Mouse (Mus musculus): ENCODE measurements around the gene Crat.

The Crat gene

DNA sequence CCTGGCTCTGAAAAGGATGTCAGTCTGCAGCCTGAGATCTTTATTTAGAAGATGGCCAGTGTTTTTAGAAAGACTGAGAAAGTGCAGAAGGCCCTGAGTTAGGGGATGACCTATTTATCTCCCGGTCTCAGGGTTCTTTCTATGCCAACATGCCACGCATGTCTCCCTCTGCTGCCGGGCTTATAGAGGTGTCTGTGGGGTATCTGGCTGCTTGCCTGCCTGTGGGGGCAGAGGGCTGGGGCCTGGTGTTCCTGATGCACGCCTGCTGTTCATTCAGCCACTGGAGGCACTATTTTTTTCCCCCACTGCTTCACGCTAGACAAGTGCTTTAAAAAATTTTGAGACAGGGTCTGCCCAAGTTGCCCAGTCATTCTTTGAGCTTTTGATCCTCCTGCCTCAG, 49.4 kb downstream of the Crat start:
- DNase-seq (ENCODE audit: low read depth), result no peak

DNA sequence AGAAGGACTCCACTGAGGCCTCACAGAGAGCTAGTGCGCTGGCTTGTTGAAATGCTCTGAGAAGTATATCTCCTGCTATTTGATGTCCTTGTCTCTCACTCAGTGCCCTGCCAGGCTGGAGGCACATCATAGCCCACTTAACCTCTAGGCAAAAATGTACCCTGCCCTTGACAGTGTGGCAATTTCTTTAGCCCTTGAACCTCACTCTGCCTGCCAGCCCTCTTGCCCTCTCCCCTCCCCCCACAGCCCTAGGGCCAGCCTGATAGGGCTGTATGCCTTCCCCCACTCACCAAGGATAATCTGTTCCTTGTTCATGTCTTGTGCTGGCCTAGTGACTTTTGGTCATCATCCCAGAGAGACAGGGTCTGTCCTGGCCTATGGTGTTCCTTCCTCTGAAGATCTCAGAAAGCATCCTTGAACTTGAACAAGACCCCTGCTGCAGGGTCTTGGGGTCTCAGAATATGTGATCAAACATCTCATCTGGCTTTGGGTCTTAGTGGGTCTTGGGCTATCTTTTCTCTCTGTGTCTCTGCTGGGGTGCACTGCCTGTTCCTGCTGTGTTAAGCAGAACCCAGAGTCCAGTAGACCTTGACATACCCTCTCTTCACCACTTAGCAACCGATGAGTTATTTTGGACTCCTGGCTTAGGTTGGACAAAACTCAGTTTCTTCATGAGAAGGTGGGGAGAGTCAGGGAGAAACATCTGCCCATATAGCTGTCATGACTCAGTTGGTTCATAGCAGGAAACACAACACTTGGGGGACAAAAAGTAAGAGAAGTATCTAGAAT, 50.1 kb downstream of the Crat start:
- no peak for DNase-seq (ENCODE audit: low read depth)

DNA sequence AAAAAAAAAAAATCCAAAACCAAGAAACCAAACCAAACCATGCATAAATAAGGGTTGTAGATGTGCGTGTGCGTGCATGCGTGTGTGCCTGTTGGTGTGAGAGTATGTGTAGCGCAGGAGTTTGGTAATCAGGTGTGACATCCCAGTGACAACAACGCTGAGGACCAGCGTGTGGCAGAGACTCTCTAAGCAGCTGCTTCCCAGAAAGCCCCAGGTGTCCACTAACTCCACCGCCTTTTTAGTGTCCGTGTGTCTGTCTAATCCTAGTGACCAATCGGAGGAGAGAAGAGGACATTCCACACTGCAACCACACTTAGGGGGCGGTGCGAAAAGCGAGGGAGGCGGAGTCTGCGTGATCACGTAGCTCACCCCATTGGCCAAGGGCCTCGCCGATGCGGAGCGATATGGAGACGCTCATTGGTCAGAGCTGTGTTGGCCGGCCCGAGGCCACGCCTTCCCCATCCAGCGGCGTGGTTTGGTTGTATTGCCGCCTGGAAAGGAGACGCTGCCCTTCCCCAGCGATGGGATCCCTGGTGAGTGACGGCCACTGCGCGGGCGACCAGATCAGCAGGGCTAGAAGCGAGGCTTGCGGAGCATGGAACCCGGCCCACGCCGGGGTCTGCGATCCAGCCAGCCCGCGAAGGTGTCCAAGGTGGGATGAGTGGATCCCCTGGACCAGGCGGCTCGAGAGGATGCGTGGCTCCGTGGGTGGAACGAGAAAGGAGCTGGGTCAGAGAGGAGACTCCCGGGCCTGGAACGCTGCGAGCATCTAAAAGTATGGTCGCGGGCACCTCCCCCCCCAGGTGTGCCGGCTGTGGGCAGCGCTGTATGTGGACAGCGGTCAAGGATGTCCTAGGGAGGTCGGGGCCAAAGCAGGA, 51.6 kb downstream of the Crat start, which contains the start of gene Miga2:
Gene Miga2, plus strand, starts transcription at position 461 of the 878 bp plus-strand sequence.
- DNase-seq (ENCODE audit: low read depth), result peak; percentile 99

DNA sequence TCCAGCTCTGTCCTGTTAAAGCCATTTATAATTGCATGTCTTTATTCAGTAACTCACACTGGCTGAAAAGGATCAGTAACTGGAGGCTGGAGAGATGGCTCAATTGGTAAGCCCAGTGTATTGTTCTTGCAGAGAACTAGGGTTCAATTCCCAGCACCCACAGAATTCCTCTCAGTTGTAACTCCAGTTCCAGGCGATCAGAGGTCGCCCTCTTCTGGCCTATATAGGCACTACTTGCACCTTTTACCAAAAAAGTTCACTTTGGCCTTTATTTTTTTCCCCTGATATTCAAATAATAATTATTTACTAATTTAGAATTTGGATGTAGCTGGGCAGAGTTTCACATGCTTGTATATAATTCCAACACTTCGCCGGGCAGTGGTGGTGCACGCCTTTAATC, 52.7 kb downstream of the Crat start:
- peak; percentile 52 for DNase-seq (ENCODE audit: low read depth)

DNA sequence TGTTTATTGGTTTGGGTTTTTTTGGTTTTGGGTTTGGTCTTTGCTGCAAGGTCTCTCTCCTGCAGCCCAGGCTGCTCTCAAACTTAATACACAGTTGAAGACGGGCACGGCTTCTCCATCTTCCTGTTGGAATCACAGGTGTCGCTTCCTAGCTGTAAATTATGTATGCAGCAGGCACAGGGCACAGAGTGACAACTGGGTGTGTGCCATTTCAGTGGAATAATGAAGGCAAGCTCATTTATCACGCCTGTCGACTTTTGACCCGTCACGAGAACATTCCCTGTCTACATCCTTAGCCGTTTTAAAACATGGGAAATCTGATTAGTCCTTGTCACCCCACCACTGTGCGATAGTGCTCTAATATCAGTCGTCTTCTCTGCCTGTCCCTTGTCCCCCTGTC, 55.0 kb downstream of the Crat start:
- DNase-seq (ENCODE audit: low read depth), result no peak

DNA sequence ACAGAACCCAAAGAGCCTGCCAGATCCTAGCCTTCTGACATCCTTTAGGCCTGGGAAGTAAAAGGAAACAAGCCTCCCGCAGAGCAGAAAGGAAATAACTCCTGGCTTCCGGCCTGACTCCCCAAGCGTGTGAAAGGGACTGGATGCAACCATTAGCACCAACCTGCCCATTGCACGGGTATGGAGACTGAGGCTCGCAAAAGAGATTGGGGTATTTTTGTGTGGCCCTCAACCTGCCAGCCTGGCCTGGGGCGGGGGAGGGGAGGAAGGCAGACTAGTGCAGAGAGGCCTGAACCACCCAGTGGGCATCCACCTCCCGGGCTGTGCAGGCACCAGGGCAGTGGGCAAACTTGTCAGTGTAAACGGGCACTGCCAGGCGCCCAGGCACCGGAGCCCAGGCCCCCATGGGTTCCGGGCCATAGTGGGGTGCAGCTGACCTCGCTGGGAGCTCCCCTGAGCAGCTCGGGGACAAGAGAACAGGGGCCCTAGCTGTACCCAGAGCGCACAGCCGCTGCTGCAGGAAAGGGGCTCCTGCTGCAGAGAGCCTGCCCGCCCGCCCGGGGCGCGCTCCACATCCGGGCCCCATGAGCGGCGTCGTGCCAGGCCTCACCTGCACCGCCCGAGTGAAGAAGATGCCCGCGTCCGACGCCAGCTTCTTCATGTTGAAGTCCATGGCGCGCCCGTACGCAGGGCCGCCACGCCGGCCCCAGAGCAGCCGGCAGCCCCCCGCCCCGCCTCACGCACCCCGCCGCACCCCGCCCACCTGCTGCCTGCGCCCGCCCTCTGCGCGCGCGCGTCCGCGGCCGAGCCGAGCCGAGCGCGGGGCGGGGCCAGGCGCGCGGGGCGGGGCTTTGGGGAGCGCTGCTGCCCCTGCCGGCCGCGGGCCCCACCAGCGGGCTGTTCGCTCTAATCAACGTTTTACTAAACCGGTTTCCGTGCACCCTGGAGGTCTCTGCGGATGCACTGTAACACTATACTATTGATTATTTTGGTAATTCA, 56.8 kb downstream of the Crat start, which contains the start of gene Sh3glb2:
Gene Sh3glb2, minus strand, starts transcription at position 805 of the 999 bp plus-strand sequence.
- DNase-seq (ENCODE audit: low read depth), result peak; percentile 63

DNA sequence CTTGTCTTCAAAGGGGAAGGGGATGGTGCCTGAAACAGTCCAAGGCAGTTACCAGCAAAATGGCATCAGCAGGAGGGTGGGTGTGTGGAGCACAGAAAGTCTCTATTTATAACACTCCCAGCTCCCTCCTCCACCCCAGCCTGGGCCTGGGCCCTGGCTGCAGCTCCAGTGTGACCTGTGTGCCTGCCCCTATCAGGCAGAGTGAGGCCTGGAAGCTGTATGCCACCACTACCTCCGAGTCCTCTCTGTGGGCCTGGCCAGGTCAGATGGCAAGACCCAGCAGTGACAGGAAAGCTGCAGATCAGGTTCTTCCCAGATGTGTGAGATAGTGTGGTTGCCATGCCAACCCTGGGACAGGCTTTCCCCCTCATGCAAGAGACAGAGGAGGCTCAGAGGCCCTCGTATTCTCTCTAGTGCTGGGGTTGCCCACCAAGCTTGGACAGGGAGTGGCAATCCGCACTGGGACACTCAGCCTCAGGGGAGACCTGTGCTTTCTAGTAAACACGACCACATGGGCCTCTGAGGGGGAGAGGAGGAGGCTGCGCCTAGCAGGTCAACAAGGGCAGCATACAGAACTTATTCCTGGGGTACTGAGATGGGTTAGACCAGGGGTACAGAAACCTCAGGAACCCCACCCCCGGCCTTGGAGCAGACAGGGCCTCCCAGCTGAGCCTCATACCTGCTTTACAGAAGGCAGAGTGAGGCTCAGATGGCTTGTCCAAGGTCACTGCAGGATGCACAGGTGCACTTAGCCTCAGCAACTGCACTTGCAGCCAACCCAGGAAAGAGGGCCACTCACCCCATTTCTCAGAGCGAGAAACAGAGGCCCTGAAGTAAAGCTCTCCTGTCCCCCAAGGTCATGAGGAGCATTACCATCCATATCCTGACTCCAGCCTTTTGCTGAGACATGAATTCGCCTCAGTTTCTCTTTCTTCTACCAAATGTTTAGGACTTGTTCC, 57.8 kb downstream of the Crat start:
- DNase-seq (ENCODE audit: low read depth), result no peak

DNA sequence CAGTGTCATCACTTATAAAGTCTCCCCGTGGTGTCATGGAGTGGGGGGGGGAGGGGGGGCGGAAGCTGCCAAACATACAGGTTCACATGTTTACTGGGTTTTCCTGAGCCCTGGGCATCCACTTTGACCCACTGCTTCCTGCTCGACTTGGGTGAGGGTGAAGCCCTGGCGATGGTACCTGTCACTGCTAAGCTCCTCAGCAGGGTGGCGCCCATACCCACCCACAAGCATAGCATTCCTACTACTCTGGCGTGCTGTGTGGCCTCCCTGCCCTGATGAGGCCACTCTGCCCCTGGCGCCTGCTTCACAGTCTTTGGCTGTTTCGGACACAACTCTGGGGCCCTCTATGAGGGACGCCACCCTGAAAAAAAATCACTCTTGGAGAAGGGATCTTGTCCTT, 58.7 kb downstream of the Crat start:
- no peak for DNase-seq (ENCODE audit: low read depth)

DNA sequence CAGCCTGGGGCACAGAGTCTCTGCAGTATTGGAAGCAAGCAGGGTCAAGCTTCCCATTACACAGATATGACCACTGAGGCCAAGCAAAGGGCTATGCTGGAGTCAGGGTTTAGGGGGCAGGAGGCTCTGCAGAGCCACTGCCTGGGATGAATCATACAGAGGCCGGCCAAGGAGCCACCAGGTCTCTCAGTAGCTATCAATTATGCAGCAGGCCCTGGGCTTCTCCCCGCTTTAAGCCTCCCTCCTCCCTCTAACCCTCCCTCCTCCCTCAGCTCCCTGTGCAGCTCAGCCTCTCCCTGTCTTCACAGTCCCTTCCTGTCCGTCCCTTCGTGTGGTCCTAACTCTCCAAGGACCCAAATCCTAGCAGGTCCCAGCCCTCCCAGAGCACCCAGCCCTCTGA, 59.3 kb downstream of the Crat start:
- no peak for DNase-seq (ENCODE audit: low read depth)

DNA sequence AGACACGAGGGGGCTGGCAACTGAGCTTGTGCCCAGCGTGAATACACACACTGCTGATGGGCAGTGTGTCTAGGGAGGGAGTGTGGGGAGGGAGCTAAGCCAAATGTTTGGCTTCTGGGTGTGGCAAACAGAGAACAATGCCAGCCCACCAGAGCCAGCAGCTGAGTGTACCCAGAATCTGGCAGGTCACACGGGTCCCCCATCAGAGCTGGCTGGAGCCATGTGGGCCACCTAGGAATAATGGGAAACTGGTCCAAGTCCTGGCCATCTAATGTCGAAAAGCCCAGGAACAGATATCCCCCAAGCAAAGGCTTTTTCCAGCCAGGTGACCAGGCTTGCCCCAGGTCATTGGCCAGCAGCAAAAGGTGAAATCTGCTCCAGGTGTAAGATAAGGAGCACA, 59.8 kb downstream of the Crat start:
- DNase-seq (ENCODE audit: low read depth), result no peak

DNA sequence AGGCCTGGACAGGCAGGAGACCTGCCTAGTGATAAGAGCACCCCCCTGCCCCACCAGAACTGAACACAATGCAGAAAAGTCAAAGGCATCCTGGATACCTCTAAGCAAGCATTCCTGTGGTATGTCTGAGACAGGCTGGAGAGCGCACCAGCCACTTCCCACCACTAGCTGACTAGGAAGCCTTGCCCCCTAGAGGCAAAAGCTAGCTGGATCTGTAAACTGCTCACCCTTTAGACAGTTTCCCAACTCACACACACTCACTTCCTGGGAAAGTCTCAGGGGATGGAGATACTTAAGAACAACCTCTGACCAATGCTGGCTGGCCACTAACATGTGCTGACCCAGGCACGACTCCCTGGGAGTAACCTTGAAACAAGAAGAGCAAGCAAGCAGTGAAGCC, 64.5 kb downstream of the Crat start:
- DNase-seq (ENCODE audit: low read depth), result peak; percentile 43

All from 416B (cell line).